Mouse (Mus musculus): ENCODE data around the gene Zbtb16. TPM values are rescaled to one million over a fixed set of nuclear protein-coding genes. Genes with fewer than 3 reads are reported as not detected.
A peak's percentile ranks its signal among the peaks of the same experiment; 100 is the strongest.

Zbtb16 gene
- total and polyA plus RNA-seq, 2 experiments = 7.2 to 24.2 TPM

GRCm38 (mm10) chr9:48612542-48612941 lies 223.5 kb downstream of the Zbtb16 start:
- no peaks in the 10 kb centered on the region for H3K27me3 ChIP-seq (ENCODE audit: control insufficient read depth, insufficient read depth, low read length)
- H3K27ac ChIP-seq (replicated peaks; ENCODE audit: insufficient read depth, low read depth, low read length) = peak overlapping the region; percentile 76
- H3K4me1 ChIP-seq (ENCODE audit: control insufficient read depth, insufficient read depth, low read length) = peaks cover 15% of the 10 kb centered on the region
- DNase-seq (ENCODE audit: extremely low read depth, low read depth, low spot score) = peak; percentile 96
- no peaks in the 10 kb centered on the region for H3K36me3 ChIP-seq (ENCODE audit: control insufficient read depth, insufficient read depth, low read length)
- no peak overlapping the region for H3K4me3 ChIP-seq (ENCODE audit: insufficient read depth, low read depth, low read length)
- whole genome bisulfite sequencing = 33% methylated on average over 5 of the region's 5 CpGs
- TF ChIP-seq POLR2A (IDR thresholded peaks at IDR 0.05; ENCODE audit: extremely low read depth, insufficient read depth, low read length) (no peak), CTCF (IDR thresholded peaks at IDR 0.05; ENCODE audit: low read depth, low read length) (no peak)
- no peaks in the 10 kb centered on the region for H3K79me2 ChIP-seq (ENCODE audit: control insufficient read depth, insufficient read depth, low read length)
- no peak overlapping the region for H3K9ac ChIP-seq (ENCODE audit: low read depth, low read length)

- Histone ChIP-seq H3K9ac (ENCODE audit: low read depth, low read length) (no peak overlapping the region), H3K27ac (replicated peaks; ENCODE audit: insufficient read depth, low read depth, low read length) (no peak overlapping the region), H3K4me3 (ENCODE audit: insufficient read depth, low read depth, low read length) (no peak overlapping the region), H3K4me1 (ENCODE audit: control insufficient read depth, insufficient read depth, low read length) (peaks cover 9% of the 10 kb centered on the region), H3K27me3 (ENCODE audit: control insufficient read depth, insufficient read depth, low read length) (no peaks in the 10 kb centered on the region), H3K79me2 (ENCODE audit: control insufficient read depth, insufficient read depth, low read length) (no peaks in the 10 kb centered on the region), H3K36me3 (ENCODE audit: control insufficient read depth, insufficient read depth, low read length) (no peaks in the 10 kb centered on the region)
- TF ChIP-seq POLR2A (IDR thresholded peaks at IDR 0.05; ENCODE audit: extremely low read depth, insufficient read depth, low read length) (no peak), CTCF (IDR thresholded peaks at IDR 0.05; ENCODE audit: low read depth, low read length) (no peak)
- no peak for DNase-seq (ENCODE audit: extremely low read depth, low read depth, low spot score)
- 25% methylated on average over 1 of the region's 1 CpGs for WGBS
These were observed 225.0 kb downstream of the Zbtb16 start for GRCm38 (mm10) chr9:48611032-48611431.

GRCm38 (mm10) chr9:48609734-48610133 lies 226.3 kb downstream of the Zbtb16 start:
- Histone ChIP-seq H3K9ac (ENCODE audit: low read depth, low read length) (no peak overlapping the region), H3K4me1 (ENCODE audit: control insufficient read depth, insufficient read depth, low read length) (peaks cover 15% of the 10 kb centered on the region), H3K27ac (replicated peaks; ENCODE audit: insufficient read depth, low read depth, low read length) (no peak overlapping the region), H3K4me3 (ENCODE audit: insufficient read depth, low read depth, low read length) (no peak overlapping the region), H3K27me3 (ENCODE audit: control insufficient read depth, insufficient read depth, low read length) (no peaks in the 10 kb centered on the region), H3K79me2 (ENCODE audit: control insufficient read depth, insufficient read depth, low read length) (no peaks in the 10 kb centered on the region), H3K36me3 (ENCODE audit: control insufficient read depth, insufficient read depth, low read length) (no peaks in the 10 kb centered on the region)
- DNase-seq (ENCODE audit: extremely low read depth, low read depth, low spot score) = no peak
- no peak for TF ChIP-seq CTCF (IDR thresholded peaks at IDR 0.05; ENCODE audit: low read depth, low read length)
- no peak for TF ChIP-seq POLR2A (IDR thresholded peaks at IDR 0.05; ENCODE audit: extremely low read depth, insufficient read depth, low read length)
- WGBS = 54% methylated on average over 4 of the region's 4 CpGs

GRCm38 (mm10) chr9:48607417-48607816 lies 228.6 kb downstream of the Zbtb16 start:
- no peak for DNase-seq (ENCODE audit: extremely low read depth, low read depth, low spot score)
- Histone ChIP-seq H3K9ac (ENCODE audit: low read depth, low read length) (no peak overlapping the region), H3K36me3 (ENCODE audit: control insufficient read depth, insufficient read depth, low read length) (peaks cover 6% of the 10 kb centered on the region; the same call in 1 of the 2 replicates), H3K4me3 (ENCODE audit: insufficient read depth, low read depth, low read length) (no peak overlapping the region), H3K27me3 (ENCODE audit: control insufficient read depth, insufficient read depth, low read length) (no peaks in the 10 kb centered on the region), H3K79me2 (ENCODE audit: control insufficient read depth, insufficient read depth, low read length) (peaks cover 4% of the 10 kb centered on the region; the same call in 1 of the 2 replicates), H3K4me1 (ENCODE audit: control insufficient read depth, insufficient read depth, low read length) (peaks cover 12% of the 10 kb centered on the region), H3K27ac (replicated peaks; ENCODE audit: insufficient read depth, low read depth, low read length) (no peak overlapping the region)
- 84% methylated on average over 7 of the region's 7 CpGs for WGBS
- TF ChIP-seq POLR2A (IDR thresholded peaks at IDR 0.05; ENCODE audit: extremely low read depth, insufficient read depth, low read length) = no peak
- TF ChIP-seq CTCF (IDR thresholded peaks at IDR 0.05; ENCODE audit: low read depth, low read length) = no peak

GRCm38 (mm10) chr9:48606171-48606570 lies 229.9 kb downstream of the Zbtb16 start:
- no peak overlapping the region; the same call in 1 of the 2 replicates for H3K9ac ChIP-seq (ENCODE audit: low read depth, low read length)
- no peaks in the 10 kb centered on the region for H3K27me3 ChIP-seq (ENCODE audit: control insufficient read depth, insufficient read depth, low read length)
- no peak for TF ChIP-seq POLR2A (IDR thresholded peaks at IDR 0.05; ENCODE audit: extremely low read depth, insufficient read depth, low read length)
- TF ChIP-seq CTCF (IDR thresholded peaks at IDR 0.05; ENCODE audit: low read depth, low read length) = no peak
- no peak overlapping the region for H3K4me3 ChIP-seq (ENCODE audit: insufficient read depth, low read depth, low read length)
- peaks cover 4% of the 10 kb centered on the region; the same call in 1 of the 2 replicates for H3K79me2 ChIP-seq (ENCODE audit: control insufficient read depth, insufficient read depth, low read length)
- H3K4me1 ChIP-seq (ENCODE audit: control insufficient read depth, insufficient read depth, low read length) = peaks cover 9% of the 10 kb centered on the region
- peaks cover 10% of the 10 kb centered on the region; the same call in 1 of the 2 replicates for H3K36me3 ChIP-seq (ENCODE audit: control insufficient read depth, insufficient read depth, low read length)
- peak overlapping the region; percentile 96 for H3K27ac ChIP-seq (replicated peaks; ENCODE audit: insufficient read depth, low read depth, low read length)
- 29% methylated on average over 7 of the region's 7 CpGs for WGBS
- DNase-seq (ENCODE audit: extremely low read depth, low read depth, low spot score) = peak; percentile 98

GRCm38 (mm10) chr9:48605697-48606096 lies 230.3 kb downstream of the Zbtb16 start:
- Histone ChIP-seq H3K27ac (replicated peaks; ENCODE audit: insufficient read depth, low read depth, low read length) (peak overlapping the region; percentile 96), H3K4me3 (ENCODE audit: insufficient read depth, low read depth, low read length) (no peak overlapping the region), H3K36me3 (ENCODE audit: control insufficient read depth, insufficient read depth, low read length) (peaks cover 13% of the 10 kb centered on the region; the same call in 1 of the 2 replicates), H3K4me1 (ENCODE audit: control insufficient read depth, insufficient read depth, low read length) (peaks cover 9% of the 10 kb centered on the region), H3K79me2 (ENCODE audit: control insufficient read depth, insufficient read depth, low read length) (peaks cover 4% of the 10 kb centered on the region; the same call in 1 of the 2 replicates), H3K9ac (ENCODE audit: low read depth, low read length) (peak overlapping the region; percentile 17), H3K27me3 (ENCODE audit: control insufficient read depth, insufficient read depth, low read length) (no peaks in the 10 kb centered on the region)
- no peak for DNase-seq (ENCODE audit: extremely low read depth, low read depth, low spot score)
- TF ChIP-seq POLR2A (IDR thresholded peaks at IDR 0.05; ENCODE audit: extremely low read depth, insufficient read depth, low read length) (no peak), CTCF (IDR thresholded peaks at IDR 0.05; ENCODE audit: low read depth, low read length) (peak; percentile 67)
- 76% methylated on average over 5 of the region's 5 CpGs for WGBS
